Mouse (Mus musculus) telencephalon, adult 2 months (tissue): ENCODE measurements around the gene Tomm70a.

Experiments used
- DNase-seq: peaks from one replicate; pipeline ENCODE4 v3.0.0-alpha.2; 2011; ENCODE audit warnings: low read depth, low spot score

Tomm70a gene

DNA sequence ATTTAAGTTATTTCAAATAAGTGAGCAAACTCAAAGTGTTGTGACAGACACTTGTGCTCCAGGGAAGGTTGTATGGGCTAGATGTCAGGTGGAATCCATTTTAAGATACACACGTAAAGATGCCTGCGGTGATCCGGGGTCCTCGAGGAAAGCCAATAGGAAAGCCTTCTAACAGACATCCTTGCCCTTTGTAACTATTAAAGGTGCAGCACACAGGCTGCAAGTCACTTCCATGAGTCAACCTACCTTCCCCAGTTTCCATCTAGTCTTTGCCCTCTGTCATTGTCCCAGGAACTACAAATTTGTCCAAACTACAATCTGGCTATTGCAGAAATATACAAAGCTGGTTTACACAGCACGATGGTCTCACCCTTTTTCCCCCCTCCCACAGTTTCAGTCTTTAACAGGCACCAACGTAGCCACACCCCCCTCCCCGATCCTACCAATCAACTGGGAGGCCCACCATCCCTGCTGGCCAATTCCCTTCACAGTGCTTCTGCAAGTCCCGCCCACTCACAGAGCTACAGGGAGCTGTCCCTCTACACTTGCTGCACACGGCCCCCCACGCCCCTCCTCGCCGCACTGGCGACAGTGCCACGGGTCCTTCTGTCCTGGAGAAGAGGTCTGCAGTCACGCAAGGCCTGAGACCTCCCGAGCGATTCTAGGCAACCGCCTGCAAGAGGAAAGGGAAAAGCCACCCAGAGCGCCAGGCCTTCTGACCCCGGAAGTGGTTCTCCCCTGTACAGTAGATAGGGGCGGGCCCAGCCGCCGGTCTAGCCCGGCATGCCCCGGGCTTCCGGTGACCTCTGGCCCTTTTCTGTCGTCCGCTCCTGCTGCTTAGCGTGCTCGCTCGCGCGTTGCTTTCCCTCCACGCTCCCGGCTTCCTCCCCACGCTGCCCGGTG, at the start of gene Tomm70a:
Gene Tomm70a, plus strand, starts transcription at position 791 of the 903 bp plus-strand sequence.
- peak; percentile 99 for DNase-seq

DNA sequence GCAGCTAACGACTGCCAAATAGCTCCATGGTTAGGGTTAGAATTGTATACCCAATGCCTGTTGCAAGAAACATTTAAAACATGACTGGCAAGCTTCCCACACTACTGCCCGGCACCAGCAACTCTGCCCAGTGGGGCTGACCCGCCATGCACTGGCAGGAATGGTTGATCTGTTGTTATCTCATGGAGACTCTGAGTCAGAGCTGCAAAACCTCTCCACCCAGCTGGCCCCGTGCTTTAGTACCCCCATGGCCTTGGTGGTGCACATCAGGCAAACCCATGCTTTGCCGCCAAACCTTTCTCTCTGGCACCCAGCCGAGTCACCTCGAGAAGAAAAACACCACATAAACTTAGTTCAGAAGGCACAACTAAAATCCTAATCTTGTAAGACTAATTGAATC, 45.5 kb upstream of the Tomm70a start:
- DNase-seq: no peak

DNA sequence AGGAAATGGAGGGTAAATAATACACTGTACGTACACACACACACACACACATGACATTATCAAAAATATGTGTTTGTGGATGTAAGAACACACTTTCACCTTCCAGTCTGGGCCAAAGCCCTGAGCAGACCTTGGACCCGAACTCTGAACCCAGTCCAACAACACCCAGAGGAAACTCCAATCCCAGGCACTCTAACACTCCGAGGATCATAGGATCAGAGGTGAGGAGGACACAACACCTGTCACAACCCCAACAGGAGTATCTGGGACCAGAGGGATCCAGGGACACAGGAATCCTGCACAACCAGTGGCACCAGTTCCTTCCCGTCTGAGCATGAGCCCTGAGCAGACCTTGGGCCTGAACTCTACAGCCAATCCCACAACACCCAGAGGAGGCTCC, 41.9 kb upstream of the Tomm70a start:
- no peak for DNase-seq

DNA sequence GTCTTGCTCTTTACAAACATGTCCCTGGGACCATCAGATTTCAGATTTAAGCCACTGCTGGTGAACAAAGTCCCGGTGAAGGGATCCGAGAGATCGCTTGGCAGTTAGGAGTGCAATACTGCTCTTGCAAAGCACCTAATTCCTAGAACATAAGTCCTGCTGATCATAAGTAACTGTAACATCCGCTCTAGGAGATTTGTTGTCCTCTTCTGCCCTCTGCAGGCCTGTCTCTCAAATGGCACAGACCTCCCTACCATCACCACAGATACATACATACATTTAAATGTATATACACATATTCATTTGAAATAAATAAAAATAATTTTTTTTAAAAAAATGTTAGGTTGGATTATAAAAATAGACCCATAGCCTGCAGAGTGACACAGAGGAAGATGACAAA, 29.0 kb upstream of the Tomm70a start:
- peak; percentile 42 for DNase-seq

DNA sequence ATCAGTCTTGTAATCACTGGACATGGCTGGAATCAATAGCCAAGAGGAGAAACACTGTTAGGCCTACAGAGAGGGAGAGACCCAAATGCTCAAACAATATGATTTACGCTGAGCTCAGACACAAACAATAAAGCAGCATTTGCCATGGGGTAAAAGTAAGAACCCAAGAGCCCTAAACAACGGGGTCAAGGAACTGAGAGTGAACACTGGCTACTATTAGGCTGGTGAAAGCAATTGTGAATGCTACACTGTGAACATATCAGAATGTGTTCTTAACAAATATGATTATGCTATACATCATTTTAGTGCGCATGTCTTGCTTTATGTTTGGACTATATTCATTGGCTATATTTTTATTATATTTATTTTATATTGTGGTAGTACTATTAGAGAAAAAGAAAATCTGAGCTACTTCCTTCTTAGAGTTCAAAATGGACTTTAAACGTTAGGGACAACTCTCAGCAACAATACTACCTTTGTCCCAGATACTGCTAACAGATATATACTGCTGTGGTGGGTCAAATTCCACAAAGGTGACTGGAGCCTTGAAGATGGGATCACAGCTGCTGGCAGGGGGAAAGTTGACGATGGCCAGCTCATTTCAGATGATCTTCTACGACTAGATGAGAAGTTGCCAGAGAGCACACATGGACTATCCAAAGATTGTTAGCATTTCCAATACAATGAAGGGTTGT, 28.4 kb upstream of the Tomm70a start:
- DNase-seq: no peak

DNA sequence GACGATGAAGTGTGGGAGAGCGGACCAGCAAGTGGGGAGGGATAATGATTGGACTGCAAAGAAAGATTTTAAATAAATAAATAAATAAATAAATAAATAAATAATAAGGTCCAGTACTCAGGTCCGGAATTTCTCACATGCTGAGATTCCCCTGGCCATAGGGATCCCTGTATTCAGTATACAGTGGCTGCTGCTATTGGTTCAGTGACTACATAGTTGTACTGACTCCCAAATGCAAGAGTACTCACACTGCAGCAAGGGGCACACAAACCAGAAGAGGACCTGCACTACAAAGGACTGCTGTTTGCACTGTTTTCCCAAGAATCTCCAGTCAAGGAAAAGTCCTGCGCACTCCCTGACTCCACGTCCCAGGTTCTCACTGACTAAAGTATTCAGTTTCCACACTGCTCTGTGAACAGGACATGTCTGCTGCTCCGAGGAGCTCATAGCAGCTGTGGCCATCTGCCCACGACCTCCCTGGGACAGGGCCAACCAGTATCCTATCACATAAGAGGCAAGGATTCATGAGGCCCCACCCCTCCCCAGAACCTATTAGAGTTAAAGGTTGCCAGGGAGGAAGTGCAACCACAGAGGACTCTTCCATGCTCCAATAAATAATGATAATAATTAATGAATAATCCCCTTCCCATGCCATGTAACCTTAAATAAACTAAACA, 22.9 kb upstream of the Tomm70a start:
- no peak for DNase-seq

DNA sequence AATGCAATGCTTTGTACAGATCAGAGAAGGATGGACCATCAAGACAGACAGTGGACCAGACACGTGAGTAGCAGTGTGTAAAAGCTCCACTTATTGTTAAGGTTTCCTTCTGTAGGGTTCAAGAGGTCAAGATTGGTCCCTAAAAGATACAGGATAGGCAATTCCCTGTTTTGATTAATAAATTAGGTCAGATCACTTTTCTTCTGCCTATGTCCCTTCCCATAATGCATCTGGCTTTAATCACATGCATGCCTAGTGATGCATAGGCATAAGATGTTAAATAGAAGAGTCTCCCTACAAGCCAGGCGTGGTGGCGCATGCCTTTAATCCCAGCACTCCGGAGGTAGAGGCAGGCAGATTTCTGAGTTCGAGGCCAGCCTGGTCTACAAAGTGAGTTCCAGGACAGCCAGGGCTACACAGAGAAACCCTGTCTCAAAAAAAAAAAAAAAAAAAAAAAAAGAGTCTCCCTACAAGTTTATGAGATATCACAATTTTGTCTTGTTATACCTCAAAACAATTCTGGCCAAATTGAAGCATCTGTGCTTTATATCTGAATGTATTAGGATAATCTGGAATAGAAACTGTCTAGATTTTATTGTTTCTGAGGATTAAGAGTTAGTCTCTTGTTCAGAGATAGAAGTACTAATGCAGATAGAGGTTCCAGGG, 21.8 kb upstream of the Tomm70a start:
- DNase-seq: no peak

DNA sequence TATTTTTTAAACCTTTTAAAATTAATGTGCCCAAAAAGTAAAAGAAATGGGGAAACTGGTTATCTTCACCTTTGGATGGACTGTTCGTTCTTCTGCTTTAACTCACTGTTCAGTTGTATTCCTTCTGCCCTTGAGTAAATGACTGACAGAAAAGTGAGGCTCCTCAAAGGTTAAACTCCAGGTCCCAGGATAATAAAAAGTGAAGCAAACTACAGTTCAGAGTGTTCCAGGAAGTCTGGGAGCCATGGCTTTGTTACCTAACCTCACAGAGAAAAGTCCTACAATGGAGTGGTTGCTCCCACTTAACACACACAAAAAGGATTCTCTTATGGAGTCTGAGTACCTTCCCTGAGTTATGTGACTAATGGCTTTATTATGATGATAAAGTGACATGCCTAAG, 20.3 kb upstream of the Tomm70a start:
- no peak for DNase-seq

DNA sequence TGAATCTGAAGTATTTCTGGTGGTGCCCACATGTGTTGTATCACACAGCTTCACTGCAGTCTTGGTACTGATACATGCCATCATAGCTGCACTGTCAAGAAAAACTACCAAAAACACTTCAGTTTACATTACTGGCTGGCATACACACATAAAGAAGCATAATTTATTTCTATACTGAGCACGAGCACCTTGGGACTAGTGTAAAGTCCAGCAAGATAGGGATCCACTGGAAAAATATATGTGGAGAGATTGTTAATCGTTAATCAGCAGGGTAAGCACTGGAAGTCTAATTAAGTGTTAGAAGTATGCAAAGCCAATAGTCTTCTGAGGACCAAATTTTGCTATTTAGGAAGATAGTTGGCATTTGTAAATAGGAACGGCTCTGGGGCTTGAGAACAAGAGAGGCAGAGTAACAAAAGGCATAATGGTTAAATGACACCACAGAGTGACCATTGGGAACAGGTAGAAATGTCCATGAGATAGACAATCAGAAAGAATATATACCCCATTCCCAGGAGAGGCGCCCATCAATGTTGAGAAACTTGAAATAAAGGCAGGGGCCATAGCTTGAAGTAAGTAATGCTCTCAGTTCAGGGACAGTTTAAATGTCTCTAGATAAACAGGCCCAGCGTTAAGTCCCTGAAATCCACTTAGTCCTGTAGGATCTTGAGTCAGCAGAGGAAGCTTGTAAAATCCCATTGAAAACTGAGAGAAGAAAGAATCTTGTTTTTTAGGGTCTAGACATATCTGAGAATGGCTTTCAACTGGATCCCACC, 15.1 kb upstream of the Tomm70a start:
- no peak for DNase-seq

DNA sequence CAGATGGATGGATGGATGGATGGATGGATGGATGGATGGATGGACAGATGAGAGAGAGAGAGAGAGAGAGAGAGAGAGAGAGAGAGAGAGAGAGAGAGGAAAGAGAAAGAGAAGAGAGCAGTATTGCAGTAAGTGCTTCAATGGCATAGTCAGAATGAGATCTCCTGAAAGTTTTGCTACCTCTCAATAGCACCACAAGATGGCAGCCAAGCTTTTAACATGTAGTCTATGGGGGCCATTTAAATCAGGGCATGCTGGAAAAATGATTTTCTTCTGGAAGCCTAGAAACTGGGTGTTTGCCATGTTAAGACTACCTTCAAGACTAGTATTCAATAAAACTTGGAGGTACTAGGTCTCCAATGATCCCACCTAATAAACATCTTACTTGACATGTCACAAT, 5.4 kb upstream of the Tomm70a start:
- DNase-seq: no peak

DNA sequence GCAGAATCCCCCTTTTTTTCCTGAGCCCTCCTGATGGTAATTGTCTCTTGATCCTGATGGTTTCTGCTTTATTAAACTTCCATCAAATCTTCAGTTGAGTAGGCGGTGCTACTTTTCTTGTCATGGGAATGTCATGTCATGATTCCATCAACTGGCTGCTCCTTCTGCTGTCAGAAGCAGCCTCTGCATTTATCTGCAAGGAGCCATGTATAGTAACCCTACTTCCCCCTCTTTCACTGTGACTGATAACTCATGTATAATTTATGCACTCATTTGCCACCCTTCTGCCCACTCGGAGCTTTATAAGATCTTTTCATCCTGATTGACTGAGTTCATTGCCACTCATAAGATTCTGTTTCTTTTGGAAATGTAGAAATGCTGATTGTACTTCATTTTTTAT, 3.9 kb upstream of the Tomm70a start:
- DNase-seq: no peak

DNA sequence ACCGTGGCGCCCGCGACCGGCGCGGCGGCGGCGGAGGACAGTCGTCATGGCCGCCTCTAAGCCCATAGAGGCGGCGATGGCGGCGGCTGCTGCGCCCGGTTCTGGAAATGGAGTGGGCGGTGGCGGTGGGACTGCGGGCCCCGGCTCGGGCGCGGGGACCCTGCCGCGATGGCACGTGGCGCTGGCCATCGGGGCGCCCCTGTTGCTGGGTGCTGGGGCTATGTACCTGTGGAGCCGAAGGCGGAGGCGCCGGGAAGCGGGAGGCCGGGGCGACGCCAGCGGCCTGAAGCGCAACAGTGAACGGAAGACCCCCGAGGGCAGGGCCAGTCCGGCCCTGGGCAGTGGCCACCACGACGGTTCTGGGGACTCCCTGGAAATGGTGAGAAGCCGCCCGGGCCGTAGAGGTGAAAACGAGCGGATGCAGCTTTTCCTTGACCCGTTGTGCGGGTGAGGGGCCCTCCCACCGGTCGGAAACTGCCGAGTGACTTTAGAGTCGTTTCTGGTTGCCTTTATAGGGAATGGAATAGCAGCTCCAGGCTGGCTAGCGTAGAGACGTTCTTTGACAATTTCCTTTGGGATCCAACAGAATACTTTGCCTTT, 413 bp downstream of the Tomm70a start:
- DNase-seq: no peak

DNA sequence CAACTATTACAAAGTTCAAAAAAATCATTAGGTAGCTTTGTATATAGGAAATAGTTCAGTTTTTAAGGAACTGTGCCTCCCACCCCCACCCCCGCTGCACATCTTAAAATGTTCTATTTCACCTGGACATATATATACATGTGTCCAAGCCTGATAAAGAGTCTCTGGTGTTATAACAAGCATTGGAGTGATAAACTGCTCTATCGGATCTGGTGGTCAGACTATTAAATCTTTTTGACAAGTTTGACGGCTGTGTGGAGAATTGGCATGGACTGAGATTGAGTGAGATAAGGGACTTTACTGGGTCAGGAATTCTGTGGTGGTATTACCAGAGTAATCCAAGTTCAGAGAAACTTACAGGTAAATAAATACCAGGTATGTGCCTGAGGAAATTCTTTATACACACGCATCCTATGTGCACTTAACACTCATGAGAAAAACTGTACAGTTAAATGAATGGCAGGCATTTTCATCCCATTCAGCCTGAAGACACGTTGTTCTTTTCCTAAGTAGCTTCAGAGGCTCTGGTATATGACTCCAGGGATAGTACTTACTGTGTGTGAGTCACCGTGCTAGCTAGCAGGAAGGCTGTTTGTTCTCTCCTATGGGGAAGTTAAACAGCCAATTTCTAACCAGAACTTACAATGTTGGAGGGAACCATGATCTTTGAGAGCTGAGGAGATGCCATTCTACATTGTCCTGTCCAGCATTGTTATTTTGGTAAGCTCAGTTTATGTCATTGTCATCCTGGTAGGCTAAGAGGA, 1.4 kb downstream of the Tomm70a start:
- no peak for DNase-seq

DNA sequence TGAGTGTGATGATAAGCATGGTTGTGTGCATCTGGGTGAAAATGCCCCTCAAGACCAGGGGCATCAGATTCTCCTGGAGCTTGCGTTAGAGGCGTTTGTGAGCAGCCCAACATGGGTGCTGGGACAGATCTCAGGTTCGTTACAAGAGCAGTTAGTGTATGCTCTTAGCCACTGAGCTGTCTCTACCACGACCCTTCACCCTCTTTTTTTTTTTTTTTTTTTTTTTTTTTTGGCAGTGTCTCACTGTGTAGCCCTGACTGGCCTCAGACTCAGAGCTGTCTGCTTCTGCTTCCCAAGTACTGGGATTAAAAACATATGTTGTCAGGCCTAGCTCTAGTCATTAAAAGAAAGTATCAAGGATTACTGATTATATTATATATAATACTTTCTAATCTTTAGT, 4.8 kb downstream of the Tomm70a start:
- DNase-seq: no peak

DNA sequence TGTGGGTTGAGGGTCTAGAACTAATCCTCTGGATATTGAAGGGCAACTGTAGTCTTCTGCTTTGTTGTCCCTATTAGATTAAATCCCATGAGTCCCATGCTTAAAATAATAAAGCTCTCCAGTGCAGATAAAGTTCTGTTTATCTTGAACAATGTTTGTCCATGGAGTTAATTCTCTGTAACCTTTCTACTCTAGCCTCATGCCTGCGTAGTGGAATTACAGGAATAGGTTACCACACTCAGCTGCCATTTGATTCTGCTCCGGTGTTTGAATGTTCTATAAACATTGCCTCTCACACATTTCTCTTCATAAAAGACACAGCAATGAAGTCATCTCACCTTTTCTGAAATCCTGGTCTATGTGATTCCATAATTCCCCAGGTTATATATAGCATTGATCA, 6.3 kb downstream of the Tomm70a start:
- no peak for DNase-seq

DNA sequence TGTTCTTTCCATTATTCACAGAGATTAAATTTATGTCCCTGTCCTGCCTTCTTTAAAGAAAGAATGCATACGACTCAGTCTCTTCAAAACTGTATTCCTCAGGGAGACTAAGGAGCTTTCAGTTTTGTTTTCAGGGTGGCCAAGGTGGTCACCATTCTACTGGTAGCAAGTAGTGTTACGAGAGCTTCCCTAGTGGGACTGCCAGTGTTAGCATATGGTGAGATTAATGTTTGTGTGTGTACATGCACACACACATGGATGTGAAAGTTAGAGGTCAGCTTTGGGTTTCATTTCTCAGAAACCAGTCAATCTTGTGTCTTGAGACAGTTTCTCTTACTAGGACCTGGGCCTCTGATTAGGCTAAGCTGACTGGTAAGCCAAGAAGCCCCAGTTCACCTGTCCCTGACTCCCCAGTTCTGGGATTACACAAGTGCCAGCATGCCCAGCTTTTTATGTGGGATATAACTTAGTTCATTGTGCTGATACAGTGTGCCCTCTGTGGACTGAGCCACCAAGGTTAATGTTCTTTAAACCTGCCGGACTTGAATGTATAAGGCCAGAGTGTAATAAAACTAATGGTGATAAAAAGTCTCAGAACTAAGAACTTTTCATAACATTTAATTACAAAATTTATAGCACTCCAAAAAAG, 9.4 kb downstream of the Tomm70a start:
- DNase-seq: no peak

DNA sequence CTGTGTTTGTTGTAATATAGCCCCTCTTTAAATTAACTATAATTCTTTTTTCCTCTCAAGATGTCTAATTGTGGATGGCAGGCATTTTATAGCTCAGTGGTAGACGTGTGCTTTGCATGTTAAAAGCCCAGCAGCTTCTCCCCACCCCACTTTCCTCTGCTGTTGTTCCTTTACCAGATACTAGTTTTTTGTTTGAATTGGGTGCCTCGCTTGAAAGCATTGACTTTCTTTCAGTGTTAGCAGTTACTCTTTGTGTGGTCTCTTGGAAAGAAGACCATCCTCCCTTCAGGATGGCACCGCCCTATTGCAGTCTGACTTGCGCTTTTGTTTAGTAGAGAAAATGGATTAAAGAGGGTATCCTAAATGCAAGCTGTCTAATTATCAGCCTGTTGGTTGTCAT, 10.0 kb downstream of the Tomm70a start:
- no peak for DNase-seq

DNA sequence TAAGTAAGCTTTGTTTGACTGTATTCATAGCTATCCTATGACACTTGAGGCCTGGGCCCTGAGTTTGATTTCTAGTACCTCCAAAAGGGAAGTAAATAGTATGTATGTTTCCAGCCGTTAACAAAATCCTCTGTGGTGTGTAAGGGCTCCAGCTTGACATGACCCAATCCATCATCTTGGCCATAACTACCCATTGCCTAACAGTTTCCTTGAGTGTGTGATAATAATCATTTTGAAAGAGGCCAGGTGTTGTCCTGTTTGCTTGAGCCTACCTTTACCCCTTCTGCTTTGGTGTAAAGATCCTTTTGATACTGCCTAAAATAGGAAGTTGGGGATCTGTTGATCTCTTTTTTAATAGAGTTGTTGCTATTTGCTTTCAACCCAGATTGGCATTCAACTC, 10.8 kb downstream of the Tomm70a start:
- no peak for DNase-seq

DNA sequence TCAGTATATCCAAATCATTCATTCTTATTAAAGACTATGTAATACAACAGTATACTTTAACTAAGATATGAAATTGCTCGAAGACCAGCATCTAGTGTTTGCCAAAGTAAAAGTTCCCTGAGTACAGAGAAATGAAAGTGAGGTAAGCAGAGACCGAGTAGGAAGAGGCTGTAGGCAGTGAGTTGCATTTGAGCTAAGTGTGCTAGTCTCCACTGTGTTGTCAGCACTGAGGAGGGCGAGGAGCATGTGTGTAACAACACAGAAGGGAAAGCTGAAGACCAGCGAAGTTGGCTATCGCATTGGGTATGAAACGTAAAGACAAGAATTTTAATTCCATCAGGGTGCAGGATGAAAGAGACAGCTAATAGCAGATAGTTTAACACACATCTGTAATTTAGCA, 12.1 kb downstream of the Tomm70a start:
- DNase-seq: no peak

DNA sequence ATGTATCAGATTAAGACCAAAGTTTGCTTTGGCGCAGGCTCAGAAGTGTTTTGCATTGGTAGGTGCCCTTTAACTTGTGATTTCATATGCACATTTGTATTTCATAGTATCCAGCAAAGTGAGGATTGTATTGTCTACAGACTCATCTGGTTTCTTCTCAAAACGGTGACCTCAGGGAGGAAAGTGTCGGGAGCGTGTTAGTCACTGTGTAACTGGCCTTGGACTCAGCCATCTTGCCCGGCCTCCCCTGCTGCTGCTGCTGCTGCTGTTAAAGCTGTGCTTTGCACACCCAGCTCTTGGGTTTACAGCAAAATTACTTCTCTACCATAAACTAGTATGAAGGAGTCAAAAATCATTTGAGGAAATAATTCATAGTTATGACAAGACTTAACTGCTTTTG, 23.2 kb downstream of the Tomm70a start:
- DNase-seq: no peak
